In the genomic region with DNA sequence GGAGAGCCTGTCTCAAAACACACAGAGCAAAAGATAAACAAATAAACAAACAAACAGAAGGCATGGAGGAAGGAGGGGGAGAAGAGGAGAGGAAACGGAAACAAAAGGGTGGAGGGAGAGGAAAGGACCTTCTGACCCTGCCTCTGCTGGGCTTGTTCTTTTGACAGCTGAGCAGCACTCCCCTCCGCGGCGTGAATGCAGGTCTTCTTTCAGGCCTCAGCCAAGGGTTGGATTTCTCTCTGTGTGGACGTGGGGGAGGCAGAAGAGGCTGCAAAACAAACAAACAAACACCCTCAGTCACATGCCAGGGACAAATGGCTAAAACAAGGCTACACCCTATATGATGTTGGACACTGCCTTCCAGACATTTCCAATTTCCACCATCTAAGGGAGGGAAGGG, we compare ENCODE assay signal across 19 mouse cellular contexts. TPM values are rescaled to one million over a fixed set of nuclear protein-coding genes. Genes with fewer than 3 reads are reported as not detected.
DNase-seq lines count a peak whose midpoint lies in the region; ATAC-seq and TF ChIP-seq lines count a peak whose summit lies in the region.
"Had no signal": no experiment of that assay in that cellular context is flagged by ENCODE, and none has a peak within 500 bp of the region (broad histone marks: within the 10 kb centered on the region; RNA-seq: fewer than 3 reads in every experiment).

No protein-coding gene starts in this region.

- DNase-seq in kidney, adult 2 months, result peak; percentile 24
- peak; percentile 25 to 52 for DNase-seq in kidney, postnatal 4 days
- DNase-seq in kidney, postnatal 10 days, result no peak
- DNase-seq: adrenal gland, postnatal 10 days; cerebellum, adult 18-20 months; cerebellum, postnatal 36 days; gastrocnemius, postnatal 25 days; heart, postnatal 36 days had no signal

- H3K9me3 ChIP-seq in kidney, embryonic 14.5 days (ENCODE audit: control insufficient read depth, low read length), result no peaks in the 10 kb centered on the region
- peaks cover 4% of the 10 kb centered on the region; the same call in 1 of the 2 replicates for H3K9me3 ChIP-seq in E14TG2a.4 (ENCODE audit: low read length)
- H3K9me3 ChIP-seq in ES-Bruce4 (replicated peaks; ENCODE audit: control insufficient read depth, insufficient read depth, low read length, poor library complexity, severe bottlenecking), result no peaks in the 10 kb centered on the region
- H3K9me3 ChIP-seq: forebrain, embryonic 10.5 days; heart, embryonic 13.5 days; hindbrain, embryonic 12.5 days had no signal

- H3K27ac ChIP-seq in kidney, adult 2 months (ENCODE audit: insufficient read depth, low read depth, low read length), result no peak overlapping the region; the same call in 1 of the 2 replicates
- no peak overlapping the region for H3K27ac ChIP-seq in kidney, embryonic 14.5 days (ENCODE audit: low read depth, low read length)
- H3K27ac ChIP-seq in ES-Bruce4 (ENCODE audit: insufficient read depth, low read length), result 0 out of 2 replicates have a peak overlapping the region, but pooled peaks have one; percentile 48
- H3K27ac ChIP-seq: heart, embryonic 13.5 days; hindbrain, embryonic 12.5 days had no signal

- 20% methylated on average over 5 of the region's 5 CpGs for WGBS in kidney, adult 2 months
- 12% methylated on average over 5 of the region's 5 CpGs for WGBS in kidney, embryonic 14.5 days

- peaks cover 16% of the 10 kb centered on the region; the same call in 1 of the 2 replicates for H3K4me1 ChIP-seq in kidney, adult 2 months (ENCODE audit: control insufficient read depth, insufficient read depth, low read length)
- H3K4me1 ChIP-seq in kidney, embryonic 14.5 days (ENCODE audit: control insufficient read depth, insufficient read depth, low read length), result peaks cover 29% of the 10 kb centered on the region
- H3K4me1 ChIP-seq in E14TG2a.4 (replicated peaks; ENCODE audit: low read depth, low read length) (peaks cover 55% of the 10 kb centered on the region), ES-Bruce4 (ENCODE audit: control insufficient read depth, insufficient read depth, low read length) (peaks cover 8% of the 10 kb centered on the region)

- no peaks in the 10 kb centered on the region for H3K27me3 ChIP-seq in kidney, adult 2 months (replicated peaks; ENCODE audit: control insufficient read depth, insufficient read depth, low read length)
- H3K27me3 ChIP-seq in kidney, embryonic 14.5 days (ENCODE audit: control insufficient read depth, insufficient read depth, low read length), result no peaks in the 10 kb centered on the region
- H3K27me3 ChIP-seq in E14TG2a.4 (ENCODE audit: insufficient read depth, low read length) (no peaks in the 10 kb centered on the region), ES-Bruce4 (ENCODE audit: control insufficient read depth, insufficient read depth, low read length, poor library complexity, severe bottlenecking) (no peaks in the 10 kb centered on the region)
- H3K27me3 ChIP-seq: heart, embryonic 13.5 days had no signal

- no peak overlapping the region for H3K4me2 ChIP-seq in kidney, embryonic 14.5 days (replicated peaks; ENCODE audit: low read depth, low read length)
- H3K4me2 ChIP-seq: heart, embryonic 13.5 days; hindbrain, embryonic 12.5 days had no signal

- no peak for TF ChIP-seq CTCF in kidney, adult 2 months (conservative IDR thresholded peaks at IDR 0.05; ENCODE audit: insufficient read depth, insufficient read length, low read depth, low read length)
- TF ChIP-seq CTCF in E14TG2a.4 (conservative IDR thresholded peaks at IDR 0.05; ENCODE audit: low read length) (no peak), ES-Bruce4 (IDR thresholded peaks at IDR 0.05; ENCODE audit: low read depth, low read length) (no peak)

- no peaks in the 10 kb centered on the region for H3K36me3 ChIP-seq in kidney, adult 2 months (ENCODE audit: control insufficient read depth, insufficient read depth, low read length)
- no peaks in the 10 kb centered on the region for H3K36me3 ChIP-seq in kidney, embryonic 14.5 days (ENCODE audit: control insufficient read depth, insufficient read depth, low read length)
- H3K36me3 ChIP-seq in E14TG2a.4 (ENCODE audit: insufficient read depth, low read length) (no peaks in the 10 kb centered on the region), ES-Bruce4 (ENCODE audit: control insufficient read depth, insufficient read depth, low read length, poor library complexity, severe bottlenecking) (no peaks in the 10 kb centered on the region)
- H3K36me3 ChIP-seq: forebrain, embryonic 10.5 days; heart, embryonic 13.5 days; hindbrain, embryonic 12.5 days had no signal

- no peak for TF ChIP-seq POLR2A in kidney, adult 2 months (IDR thresholded peaks at IDR 0.05; ENCODE audit: low read depth, low read length)
- no peak for TF ChIP-seq POLR2A in ES-Bruce4 (IDR thresholded peaks at IDR 0.05; ENCODE audit: insufficient read depth, low read length)

- ATAC-seq in kidney, embryonic 14.5 days (ENCODE audit: low FRiP score, low TSS enrichment), result no peak

- no peak for TF ChIP-seq EP300 in ES-Bruce4 (IDR thresholded peaks at IDR 0.05; ENCODE audit: insufficient read depth, low read depth, low read length)

- H3K4me3 ChIP-seq in kidney, adult 2 months (ENCODE audit: insufficient read depth, low read depth, low read length), result no peak overlapping the region
- no peak overlapping the region for H3K4me3 ChIP-seq in kidney, embryonic 14.5 days (ENCODE audit: low read length)
- peak overlapping the region; percentile 17; the same call in 1 of the 2 replicates for H3K4me3 ChIP-seq in E14TG2a.4 (replicated peaks; ENCODE audit: low read length)
- H3K4me3 ChIP-seq in ES-Bruce4 (ENCODE audit: low read depth, low read length), result no peak overlapping the region
- H3K4me3 ChIP-seq: erythroblast, embryonic 14.5 days; forebrain, embryonic 10.5 days; gastrocnemius, adult 2 months; heart, embryonic 13.5 days; hindbrain, embryonic 12.5 days had no signal

- H3K9ac ChIP-seq in kidney, embryonic 14.5 days (ENCODE audit: low read depth, low read length), result no peak overlapping the region
- H3K9ac ChIP-seq in ES-Bruce4 (ENCODE audit: low read depth, poor library complexity, severe bottlenecking), result no peak overlapping the region
- H3K9ac ChIP-seq: hindbrain, embryonic 12.5 days had no signal

RNA-seq across cellular contexts. Expression of a gene that starts 9.2 kb away (rescaled TPM):
- 27.9 and 32.8 TPM in 2 replicates for polyA plus RNA-seq in kidney, adult 2 months (2012; rRNA removed)
- polyA plus RNA-seq in kidney, embryonic 14.5 days (2014; fragmentation: Nextera tagmentation; extraction: Ambion mirVana), result 26.3 and 39.7 TPM in 2 replicates
- polyA plus RNA-seq in ES-Bruce4 (2011; ENCODE audit: insufficient read depth, insufficient read length, low read depth, missing spikeins), result 57.6 and 58.0 TPM in 2 replicates
- polyA plus RNA-seq: erythroblast, embryonic 14.5 days had no signal

RNA-seq across cellular contexts. Expression of a gene that starts 11.7 kb away (rescaled TPM):
- polyA plus RNA-seq in kidney, adult 2 months (2012; rRNA removed), result 28.8 and 30.9 TPM in 2 replicates
- polyA plus RNA-seq in kidney, embryonic 14.5 days (2014; fragmentation: Nextera tagmentation; extraction: Ambion mirVana), result 51.1 and 78.4 TPM in 2 replicates
- 34.1 and 34.3 TPM in 2 replicates for polyA plus RNA-seq in ES-Bruce4 (2011; ENCODE audit: insufficient read depth, insufficient read length, low read depth, missing spikeins)

RNA-seq across cellular contexts. Expression of a gene that starts 11.7 kb away (rescaled TPM):
- polyA plus RNA-seq in kidney, adult 2 months (2012; rRNA removed), result not detected in 2 replicates
- polyA plus RNA-seq in kidney, embryonic 14.5 days (2014; fragmentation: Nextera tagmentation; extraction: Ambion mirVana), result 0.09 and 0.14 TPM in 2 replicates
- 0.49 and 0.67 TPM in 2 replicates for polyA plus RNA-seq in ES-Bruce4 (2011; ENCODE audit: insufficient read depth, insufficient read length, low read depth, missing spikeins)
- polyA plus RNA-seq: erythroblast, embryonic 14.5 days; heart, embryonic 13.5 days; heart, postnatal 0 days had no signal

RNA-seq across cellular contexts. Expression of a gene that starts 18.0 kb away (rescaled TPM):
- polyA plus RNA-seq in kidney, adult 2 months (2012; rRNA removed), result 16.8 and 19.6 TPM in 2 replicates
- polyA plus RNA-seq in kidney, embryonic 14.5 days (2014; fragmentation: Nextera tagmentation; extraction: Ambion mirVana), result 4.6 and 5.4 TPM in 2 replicates
- polyA plus RNA-seq in ES-Bruce4 (2011; ENCODE audit: insufficient read depth, insufficient read length, low read depth, missing spikeins), result not detected in 2 replicates
- polyA plus RNA-seq: forebrain, embryonic 10.5 days had no signal

RNA-seq across cellular contexts. Expression of a gene that starts 23.5 kb away (rescaled TPM):
- polyA plus RNA-seq in kidney, adult 2 months (2012; rRNA removed), result 4.4 and 5.4 TPM in 2 replicates
- 0.14 TPM in 1 of 2 replicates, not detected in the other for polyA plus RNA-seq in kidney, embryonic 14.5 days (2014; fragmentation: Nextera tagmentation; extraction: Ambion mirVana)
- not detected in 2 replicates for polyA plus RNA-seq in ES-Bruce4 (2011; ENCODE audit: insufficient read depth, insufficient read length, low read depth, missing spikeins)
- polyA plus RNA-seq: embryonic facial prominence, embryonic 14.5 days; erythroblast, embryonic 14.5 days; forebrain, embryonic 14.5 days; heart, embryonic 13.5 days; heart, postnatal 0 days had no signal
